Mouse (Mus musculus): ENCODE measurements around the gene Myo15b. TPM values are rescaled to one million over a fixed set of nuclear protein-coding genes. Genes with fewer than 3 reads are reported as not detected.

The Myo15b gene
- total RNA-seq, 2 experiments from 2014 or later = not detected

- no peak for DNase-seq (ENCODE audit: low spot score)
Observed at GRCm38 (mm10) chr11:115901338-115902161, 43.3 kb downstream of the Myo15b start.

- DNase-seq (ENCODE audit: low spot score) = peak; percentile 19
Observed at GRCm38 (mm10) chr11:115902177-115902576, 44.0 kb downstream of the Myo15b start.

- peak; percentile 42 for DNase-seq (ENCODE audit: low spot score)
Observed at GRCm38 (mm10) chr11:115902831-115903230, 44.6 kb downstream of the Myo15b start.

- no peak for DNase-seq (ENCODE audit: low spot score)
Observed at GRCm38 (mm10) chr11:115903384-115904230, 45.4 kb downstream of the Myo15b start.

GRCm38 (mm10) chr11:115904231-115904955 is 46.2 kb downstream of the Myo15b start:
- no peak for DNase-seq (ENCODE audit: low spot score)

GRCm38 (mm10) chr11:115904956-115905790 is 47.0 kb downstream of the Myo15b start:
- no peak for DNase-seq (ENCODE audit: low spot score)

- no peak for DNase-seq (ENCODE audit: low spot score)
Observed at GRCm38 (mm10) chr11:115906116-115906515, 47.9 kb downstream of the Myo15b start.

GRCm38 (mm10) chr11:115906521-115906920 is 48.3 kb downstream of the Myo15b start:
- no peak for DNase-seq (ENCODE audit: low spot score)

GRCm38 (mm10) chr11:115911134-115911561 is 52.9 kb downstream of the Myo15b start:
- DNase-seq (ENCODE audit: low spot score) = no peak

- DNase-seq (ENCODE audit: low spot score) = no peak
Observed at GRCm38 (mm10) chr11:115911632-115912376, 53.6 kb downstream of the Myo15b start, which contains the start of gene Smim6. Gene Smim6 (plus strand): TSS chr11:115912017.

GRCm38 (mm10) chr11:115916579-115916978 is 58.4 kb downstream of the Myo15b start:
- DNase-seq (ENCODE audit: low spot score) = no peak

GRCm38 (mm10) chr11:115918637-115919036 is 60.4 kb downstream of the Myo15b start:
- DNase-seq (ENCODE audit: low spot score) = no peak

- no peak for DNase-seq (ENCODE audit: low spot score)
Observed at GRCm38 (mm10) chr11:115919073-115919472, 60.9 kb downstream of the Myo15b start.

GRCm38 (mm10) chr11:115920110-115920818 is 62.1 kb downstream of the Myo15b start:
- DNase-seq (ENCODE audit: low spot score) = no peak

- DNase-seq (ENCODE audit: low spot score) = no peak
Observed at GRCm38 (mm10) chr11:115921986-115922385, 63.8 kb downstream of the Myo15b start.

GRCm38 (mm10) chr11:115929031-115929430 is 70.8 kb downstream of the Myo15b start:
- DNase-seq (ENCODE audit: low spot score) = no peak

GRCm38 (mm10) chr11:115929818-115930217 is 71.6 kb downstream of the Myo15b start:
- no peak for DNase-seq (ENCODE audit: low spot score)

- no peak for DNase-seq (ENCODE audit: low spot score)
Observed at GRCm38 (mm10) chr11:115931235-115931634, 73.0 kb downstream of the Myo15b start.

GRCm38 (mm10) chr11:115933108-115933746 is 75.0 kb downstream of the Myo15b start, which contains the start of the genes Sap30bp and Recql5:
Gene Sap30bp (plus strand): TSS chr11:115933282.
Gene Recql5 (minus strand): TSS chr11:115933477.
- DNase-seq (ENCODE audit: low spot score) = peak; percentile 98

Data from gastrocnemius, adult 18-20 months (tissue).